7 mouse cellular contexts compared by ENCODE assay signal in the genomic region with DNA sequence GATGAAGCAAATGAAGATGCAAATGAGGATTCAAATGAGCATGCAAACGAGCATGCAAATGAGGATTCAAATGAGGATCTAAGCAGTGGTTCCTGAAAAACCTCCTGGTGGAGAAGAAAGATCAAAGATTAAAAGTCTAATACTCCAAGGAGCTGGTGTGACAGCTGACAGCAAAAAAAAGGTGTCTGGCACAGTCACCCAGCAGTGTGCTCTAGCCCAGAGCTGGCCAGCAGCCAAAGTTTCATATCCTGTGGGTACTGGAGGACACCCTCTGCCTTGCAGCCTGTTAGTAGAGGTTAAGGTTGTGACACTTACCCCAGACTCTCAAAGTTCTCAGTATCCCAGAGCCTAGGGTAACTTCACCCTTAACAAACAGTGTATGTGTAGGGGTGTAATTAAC.
A peak's percentile ranks its signal among the peaks of the same experiment; 100 is the strongest.
DNase-seq lines count a peak whose midpoint lies in the region; ATAC-seq lines count a peak whose summit lies in the region.

No protein-coding gene starts in this region.

- DNase-seq in retina, postnatal 1 day, result peak; percentile 34
- DNase-seq in retina, embryonic 14.5 days (ENCODE audit: low spot score), result no peak
- peak; percentile 70 for DNase-seq in cerebellum, adult 11 months
- DNase-seq in gastrocnemius, postnatal 10 days, result peak; percentile 51
- peak; percentile 27 to 44 for DNase-seq in kidney, adult 8-10 months
- DNase-seq in lung, postnatal 36 days, result peak; percentile 68

- ATAC-seq in inflammation-experienced regulatory T-cells, adult 6 months, result no peak
